Mouse (Mus musculus) heart, embryonic 15.5 days (tissue): Measurements from ENCODE around the gene Nsun6. TPM values are rescaled to one million over a fixed set of nuclear protein-coding genes. Genes with fewer than 3 reads are reported as not detected.

Experiments used
- ATAC-seq: fragments of 200-750 bp; cut with Nextera tagmentation; replicated peaks from 2 replicates; pipeline ENCODE4 v1.8.0; 2017; ENCODE audit warnings: low read depth, moderate TSS enrichment; ENCODE audit not compliant: insufficient number of reproducible peaks, insufficient read depth, low FRiP score
- H3K27ac ChIP-seq: fragments of 300-500 bp; sonication (generic); 2 replicates; pipeline ENCODE4 v1.5.1; 2015; ENCODE audit warnings: mild to moderate bottlenecking, inconsistent platforms
- H3K27me3 ChIP-seq: fragments of 300-500 bp; sonication (generic); 2 replicates; pipeline ENCODE4 v1.6.1; 2015; ENCODE audit warnings: inconsistent platforms
- H3K36me3 ChIP-seq: fragments of 300-500 bp; sonication (generic); 2 replicates; pipeline ENCODE4 v1.6.1; 2015; ENCODE audit warnings: mild to moderate bottlenecking, inconsistent platforms
- H3K4me1 ChIP-seq: fragments of 300-500 bp; sonication (generic); replicated peaks from 2 replicates; pipeline ENCODE4 v1.6.1; 2015; ENCODE audit warnings: inconsistent platforms
- H3K4me2 ChIP-seq: fragments of 300-500 bp; sonication (generic); 2 replicates; pipeline ENCODE4 v1.6.1; 2015; ENCODE audit warnings: inconsistent platforms, mild to moderate bottlenecking, moderate library complexity
- H3K4me3 ChIP-seq: fragments of 300-500 bp; sonication (generic); 2 replicates; pipeline ENCODE4 v1.5.1; 2015; ENCODE audit warnings: mild to moderate bottlenecking, inconsistent platforms
- H3K9ac ChIP-seq: fragments of 300-500 bp; sonication (generic); 2 replicates; pipeline ENCODE4 v1.6.1; 2015; ENCODE audit warnings: mild to moderate bottlenecking, inconsistent platforms
- H3K9me3 ChIP-seq: fragments of 300-500 bp; sonication (generic); replicated peaks from 2 replicates; pipeline ENCODE4 v1.6.1; 2016; ENCODE audit warnings: inconsistent platforms
- WGBS: fragments of 180-500 bp; shearing (Covaris S2); methylation state at CpG from one replicate; pipeline ENCODE4 v1.1.7; 2015; ENCODE audit warnings: mixed read lengths; 5-methylcytosine and 5-hydroxymethylcytosine counted together
- polyA plus RNA-seq: library from polyadenylated mRNA; unstranded; fragments of >200 nt; fragmentation: Nextera tagmentation; extraction: Ambion mirVana; gene quantifications from 2 replicates; pipeline ENCODE4 v1.2.1, GENCODE M21; 2015

Gene Nsun6
- polyA plus RNA-seq, 1 experiment from 2014 or later, result 6.8 TPM

GRCm38 (mm10) chr2:15055741-15056151 lies 877 bp upstream of the Nsun6 start:
- Histone ChIP-seq H3K36me3 (no peaks in the 10 kb centered on the region), H3K4me3 (peak overlapping the region; percentile 85), H3K4me1 (peaks cover 28% of the 10 kb centered on the region), H3K27me3 (no peaks in the 10 kb centered on the region), H3K9ac (peak overlapping the region; percentile 91), H3K4me2 (peak overlapping the region; percentile 67), H3K9me3 (no peaks in the 10 kb centered on the region), H3K27ac (peak overlapping the region; percentile 90)
- under 1% methylated on average over 15 of the region's 15 CpGs for WGBS
- no peak for ATAC-seq

- WGBS, result 18% methylated on average over 10 of the region's 10 CpGs
- ATAC-seq, result peak; percentile 11; the same call in 1 of the 2 replicates
- Histone ChIP-seq H3K4me3 (peak overlapping the region; percentile 85), H3K9me3 (no peaks in the 10 kb centered on the region), H3K4me1 (peaks cover 29% of the 10 kb centered on the region), H3K27me3 (no peaks in the 10 kb centered on the region), H3K9ac (peak overlapping the region; percentile 67), H3K27ac (peak overlapping the region; percentile 94), H3K36me3 (no peaks in the 10 kb centered on the region), H3K4me2 (peak overlapping the region; percentile 71)
Measured at GRCm38 (mm10) chr2:15054496-15054895, 373 bp downstream of the Nsun6 start.

DNA sequence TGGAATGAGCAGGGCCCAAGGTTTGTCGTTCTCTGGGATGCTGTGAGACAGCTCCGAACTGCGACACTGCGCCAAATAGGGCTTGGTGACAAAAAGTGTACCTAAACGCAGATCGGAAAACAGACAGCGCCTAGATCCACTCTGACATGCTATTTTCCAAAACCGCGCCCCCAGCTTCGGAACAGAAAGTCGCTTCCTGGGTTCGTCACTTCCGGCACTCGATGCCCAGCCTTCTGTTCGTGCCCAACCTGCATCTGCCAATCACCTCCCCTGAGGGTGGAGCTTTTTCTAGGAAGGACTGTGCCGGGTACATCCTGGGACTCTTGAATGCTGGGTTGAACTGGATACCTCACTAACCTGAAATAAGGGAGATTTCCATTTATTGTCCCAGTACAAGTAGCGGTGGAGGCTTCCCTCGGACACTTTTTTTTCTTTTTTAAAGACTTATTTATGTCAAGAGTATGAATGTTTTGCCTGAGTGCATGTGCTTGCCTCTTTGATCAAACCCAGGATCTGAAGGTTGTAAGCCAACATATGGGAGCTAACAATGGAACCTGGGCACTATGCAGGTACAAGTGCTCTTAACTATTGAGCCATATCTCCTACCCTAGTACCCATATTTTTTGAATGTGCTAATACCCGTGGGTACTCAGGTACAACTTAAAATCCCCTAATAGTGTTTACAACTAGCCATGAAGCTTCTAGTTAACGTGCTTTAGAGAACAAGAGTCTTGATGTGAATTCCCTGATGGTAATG lies 5.6 kb downstream of the Nsun6 start, which contains the start of gene Arl5b:
Arl5b (plus strand) TSS at position 279 of the 757 bp plus-strand sequence.
- peak within 1 kb of the TSS; percentile 65 for H3K4me3 ChIP-seq
- H3K9me3 ChIP-seq, result no peaks in the 10 kb centered on the region
- H3K36me3 ChIP-seq, result no peaks in the 10 kb centered on the region
- H3K4me1 ChIP-seq, result peaks cover 14% of the 10 kb centered on the region
- peak; percentile 96 for ATAC-seq
- H3K4me2 ChIP-seq, result peak within 1 kb of the TSS; percentile 65
- no peaks in the 10 kb centered on the region for H3K27me3 ChIP-seq
- WGBS, result 9% methylated on average over 20 of the region's 20 CpGs
- H3K9ac ChIP-seq, result peak within 1 kb of the TSS; percentile 64
- H3K27ac ChIP-seq, result peak within 1 kb of the TSS; percentile 62

GRCm38 (mm10) chr2:15040326-15040725 lies 14.5 kb downstream of the Nsun6 start:
- no peak overlapping the region for H3K9ac ChIP-seq
- H3K4me1 ChIP-seq, result no peaks in the 10 kb centered on the region
- H3K27me3 ChIP-seq, result no peaks in the 10 kb centered on the region
- no peaks in the 10 kb centered on the region for H3K36me3 ChIP-seq
- no peaks in the 10 kb centered on the region for H3K9me3 ChIP-seq
- no peak for ATAC-seq
- no peak overlapping the region for H3K4me3 ChIP-seq
- 55% methylated on average over 5 of the region's 5 CpGs for WGBS
- no peak overlapping the region for H3K27ac ChIP-seq
- no peak overlapping the region for H3K4me2 ChIP-seq

DNA sequence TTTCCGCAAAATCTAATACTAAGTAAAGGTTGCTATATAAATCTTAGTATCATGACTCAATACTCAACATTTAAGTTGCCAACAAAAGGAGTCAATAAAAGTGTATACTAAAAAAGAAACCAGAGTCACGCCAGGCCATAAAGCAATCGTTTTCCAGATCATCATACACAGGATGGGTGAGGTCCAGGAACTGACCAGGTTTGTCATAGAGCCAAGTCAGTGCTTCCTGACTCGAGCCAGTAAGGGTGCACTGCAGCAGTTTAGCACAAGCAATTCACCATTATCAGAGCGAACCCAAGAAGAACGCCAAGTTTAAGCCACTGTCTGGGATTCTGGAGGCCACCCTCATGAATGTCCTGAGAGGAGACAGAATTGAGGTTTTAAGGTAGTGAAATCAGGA lies 16.2 kb downstream of the Nsun6 start:
- no peak for ATAC-seq
- WGBS, result 74% methylated on average over 6 of the region's 6 CpGs

DNA sequence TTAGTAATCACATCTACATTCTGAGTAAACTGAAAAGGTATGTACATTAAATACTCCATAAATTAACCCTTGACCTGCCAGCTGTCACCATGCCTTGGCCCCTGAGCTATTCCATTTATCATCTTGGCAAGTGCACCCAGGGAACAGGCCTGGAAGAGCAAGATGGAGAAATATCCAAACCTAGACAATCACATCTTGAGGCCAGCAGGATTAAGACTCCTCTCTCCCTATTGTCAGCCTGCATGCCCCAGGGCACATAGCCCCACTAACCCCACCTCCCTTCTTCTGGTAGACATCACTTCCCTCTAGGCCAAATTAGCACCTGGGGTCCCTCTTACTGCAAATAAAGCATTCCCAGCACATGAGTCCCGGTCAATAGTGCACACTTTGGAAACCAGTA lies 27.1 kb downstream of the Nsun6 start:
- 83% methylated on average over 1 of the region's 1 CpGs for WGBS
- no peak overlapping the region for H3K4me3 ChIP-seq
- H3K9ac ChIP-seq, result no peak overlapping the region
- ATAC-seq, result no peak
- no peak overlapping the region for H3K27ac ChIP-seq
- no peaks in the 10 kb centered on the region for H3K27me3 ChIP-seq
- no peak overlapping the region for H3K4me2 ChIP-seq
- H3K36me3 ChIP-seq, result 0 out of 2 replicates have a peak, but pooled peaks cover 9% of the 10 kb centered on the region
- H3K4me1 ChIP-seq, result no peaks in the 10 kb centered on the region
- H3K9me3 ChIP-seq, result no peaks in the 10 kb centered on the region

More for the DNA sequence above, 16.2 kb downstream of the Nsun6 start:
- Histone ChIP-seq H3K9ac (no peak overlapping the region), H3K4me2 (no peak overlapping the region), H3K4me1 (no peaks in the 10 kb centered on the region), H3K4me3 (no peak overlapping the region), H3K27me3 (no peaks in the 10 kb centered on the region), H3K36me3 (no peaks in the 10 kb centered on the region), H3K27ac (no peak overlapping the region), H3K9me3 (no peaks in the 10 kb centered on the region)

DNA sequence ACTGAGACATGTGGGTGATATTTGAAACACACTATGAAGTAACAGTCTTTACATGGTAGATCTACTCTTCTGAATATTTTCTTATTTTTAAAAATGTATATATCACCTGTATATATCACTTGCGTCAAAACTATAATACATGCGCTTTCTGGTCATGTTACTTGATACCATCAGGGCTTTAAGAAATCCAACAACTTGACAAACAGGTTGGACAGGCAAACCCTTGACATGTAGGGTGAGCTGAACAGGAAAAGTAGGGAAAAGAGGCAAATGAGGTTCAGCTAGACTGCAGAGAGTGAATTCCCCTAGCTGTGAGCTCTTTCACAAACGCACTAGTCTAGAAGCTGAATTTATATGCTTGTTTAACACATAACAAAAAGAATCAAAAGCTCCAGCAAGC lies 28.1 kb downstream of the Nsun6 start:
- H3K36me3 ChIP-seq, result 0 out of 2 replicates have a peak, but pooled peaks cover 9% of the 10 kb centered on the region
- H3K4me3 ChIP-seq, result no peak overlapping the region
- H3K27me3 ChIP-seq, result no peaks in the 10 kb centered on the region
- 89% methylated on average over 3 of the region's 3 CpGs for WGBS
- H3K9ac ChIP-seq, result no peak overlapping the region
- H3K27ac ChIP-seq, result no peak overlapping the region
- no peaks in the 10 kb centered on the region for H3K4me1 ChIP-seq
- H3K4me2 ChIP-seq, result no peak overlapping the region
- no peak for ATAC-seq
- no peaks in the 10 kb centered on the region for H3K9me3 ChIP-seq

DNA sequence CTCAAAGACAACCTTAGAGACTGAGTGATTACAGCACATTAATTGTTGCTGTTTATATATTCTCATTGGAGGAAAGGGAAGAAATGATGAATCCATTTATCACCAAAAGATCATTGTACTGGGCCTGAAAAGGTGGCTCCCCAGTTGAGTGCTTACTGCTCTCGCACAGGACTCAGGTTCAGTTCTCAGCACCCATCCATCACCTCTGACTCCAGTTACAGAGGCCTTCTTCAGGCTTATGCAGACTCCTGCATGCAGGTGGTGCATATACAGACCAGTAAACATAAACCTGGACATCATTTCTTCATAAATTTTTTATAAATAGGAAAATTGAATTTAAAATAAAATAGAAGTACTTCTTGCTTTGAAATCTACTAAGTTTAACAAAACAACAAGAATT lies 46.8 kb downstream of the Nsun6 start:
- no peaks in the 10 kb centered on the region for H3K9me3 ChIP-seq
- H3K4me3 ChIP-seq, result no peak overlapping the region
- no peak overlapping the region for H3K27ac ChIP-seq
- no peak overlapping the region for H3K4me2 ChIP-seq
- H3K4me1 ChIP-seq, result no peaks in the 10 kb centered on the region
- ATAC-seq, result no peak
- H3K9ac ChIP-seq, result no peak overlapping the region
- no peaks in the 10 kb centered on the region for H3K27me3 ChIP-seq
- 94% methylated on average over 1 of the region's 1 CpGs for WGBS
- H3K36me3 ChIP-seq, result 0 out of 2 replicates have a peak, but pooled peaks cover 6% of the 10 kb centered on the region

GRCm38 (mm10) chr2:15007531-15007930 lies 47.3 kb downstream of the Nsun6 start:
- Histone ChIP-seq H3K27me3 (no peaks in the 10 kb centered on the region), H3K9ac (no peak overlapping the region), H3K9me3 (no peaks in the 10 kb centered on the region), H3K4me3 (no peak overlapping the region), H3K4me2 (no peak overlapping the region), H3K27ac (no peak overlapping the region), H3K36me3 (0 out of 2 replicates have a peak, but pooled peaks cover 6% of the 10 kb centered on the region), H3K4me1 (no peaks in the 10 kb centered on the region)
- 86% methylated on average over 3 of the region's 3 CpGs for WGBS
- no peak for ATAC-seq

DNA sequence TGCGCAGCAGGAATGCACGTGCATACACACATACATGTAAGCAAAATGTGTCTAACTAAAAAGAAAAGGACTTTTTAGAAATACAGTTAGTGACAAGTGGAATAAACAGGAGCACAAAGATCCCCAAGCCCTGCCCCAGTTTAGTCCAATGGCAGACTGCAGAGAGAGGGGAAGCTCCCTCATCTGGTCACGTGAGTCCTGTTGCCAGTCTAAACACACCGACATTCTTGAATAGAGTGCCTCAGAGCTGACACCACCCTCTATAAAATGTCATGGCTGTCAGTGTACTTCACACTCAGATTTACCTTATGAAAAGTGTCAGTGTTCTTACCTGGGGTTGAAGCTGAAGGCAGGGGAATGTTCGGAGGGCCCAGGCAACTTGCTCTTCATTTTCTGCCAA lies 57.0 kb downstream of the Nsun6 start:
- WGBS, result 71% methylated on average over 5 of the region's 5 CpGs

GRCm38 (mm10) chr2:14996036-14996435 lies 58.8 kb downstream of the Nsun6 start:
- Histone ChIP-seq H3K36me3 (no peaks in the 10 kb centered on the region), H3K4me3 (no peak overlapping the region), H3K9me3 (no peaks in the 10 kb centered on the region), H3K27ac (no peak overlapping the region), H3K9ac (no peak overlapping the region), H3K4me2 (no peak overlapping the region), H3K4me1 (no peaks in the 10 kb centered on the region), H3K27me3 (no peaks in the 10 kb centered on the region)
- no peak for ATAC-seq
- WGBS, result 79% methylated on average over 4 of the region's 4 CpGs

More for the DNA sequence above, 57.0 kb downstream of the Nsun6 start:
- no peak overlapping the region for H3K27ac ChIP-seq
- no peaks in the 10 kb centered on the region for H3K27me3 ChIP-seq
- no peak for ATAC-seq
- H3K9ac ChIP-seq, result no peak overlapping the region
- no peaks in the 10 kb centered on the region for H3K36me3 ChIP-seq
- H3K4me3 ChIP-seq, result no peak overlapping the region
- H3K4me2 ChIP-seq, result no peak overlapping the region
- no peaks in the 10 kb centered on the region for H3K4me1 ChIP-seq
- H3K9me3 ChIP-seq, result no peaks in the 10 kb centered on the region

GRCm38 (mm10) chr2:14992531-14992930 lies 62.3 kb downstream of the Nsun6 start:
- 86% methylated on average over 4 of the region's 4 CpGs for WGBS
- H3K36me3 ChIP-seq, result no peaks in the 10 kb centered on the region
- no peak overlapping the region for H3K4me2 ChIP-seq
- no peak overlapping the region for H3K9ac ChIP-seq
- H3K27ac ChIP-seq, result no peak overlapping the region
- ATAC-seq, result no peak
- no peaks in the 10 kb centered on the region for H3K4me1 ChIP-seq
- no peak overlapping the region for H3K4me3 ChIP-seq
- no peaks in the 10 kb centered on the region for H3K9me3 ChIP-seq
- H3K27me3 ChIP-seq, result no peaks in the 10 kb centered on the region
